8 mouse cellular contexts compared by ENCODE assay signal in genomic region chr13:23710374-23711089, GRCm38 (mm10). TPM values are rescaled to one million over a fixed set of nuclear protein-coding genes. Genes with fewer than 3 reads are reported as not detected.
DNase-seq lines count a peak whose midpoint lies in the region; ATAC-seq and TF ChIP-seq lines count a peak whose summit lies in the region.

Gene Hfe (minus strand): TSS chr13:23710854.

- H3K27ac ChIP-seq in forebrain, postnatal 0 days (ENCODE audit: low read depth, low read length): no peak within 1 kb of the TSS
- H3K27ac ChIP-seq in hindbrain, embryonic 11.5 days (ENCODE audit: low read depth, low read length): no peak within 1 kb of the TSS
- H3K27ac ChIP-seq in limb, embryonic 15.5 days: no peak within 1 kb of the TSS
- H3K27ac ChIP-seq in midbrain, embryonic 14.5 days (replicated peaks; ENCODE audit: low read depth, low read length): no peak within 1 kb of the TSS
- H3K27ac ChIP-seq in stomach, embryonic 14.5 days (ENCODE audit: low read length): no peak within 1 kb of the TSS

- ATAC-seq in G1E (ENCODE audit: extremely low read depth, insufficient number of reproducible peaks, low FRiP score, poor library complexity, severe bottlenecking): 0 out of 2 replicates have a peak, but pooled peaks have one; percentile 8
- peak; percentile 60 for ATAC-seq in forebrain, postnatal 0 days
- ATAC-seq in hindbrain, embryonic 11.5 days (ENCODE audit: low FRiP score): no peak; the same call in 1 of the 2 replicates
- no peak for ATAC-seq in limb, embryonic 15.5 days (ENCODE audit: insufficient number of reproducible peaks, low FRiP score, low TSS enrichment, low read depth)
- ATAC-seq in midbrain, embryonic 14.5 days (ENCODE audit: low FRiP score, low TSS enrichment): peak; percentile 63; the same call in 1 of the 2 replicates
- peak; percentile 69 for ATAC-seq in stomach, embryonic 14.5 days (ENCODE audit: insufficient number of reproducible peaks, insufficient read depth, low FRiP score, low read depth)

- no peaks in the 10 kb centered on the region for H3K9me3 ChIP-seq in G1E (replicated peaks)
- H3K9me3 ChIP-seq in forebrain, postnatal 0 days (ENCODE audit: low read length): no peaks in the 10 kb centered on the region
- no peaks in the 10 kb centered on the region for H3K9me3 ChIP-seq in hindbrain, embryonic 11.5 days (ENCODE audit: control insufficient read depth, low read length)
- no peaks in the 10 kb centered on the region for H3K9me3 ChIP-seq in limb, embryonic 15.5 days
- H3K9me3 ChIP-seq in midbrain, embryonic 14.5 days (ENCODE audit: control insufficient read depth, low read length): no peaks in the 10 kb centered on the region
- H3K9me3 ChIP-seq in stomach, embryonic 14.5 days (ENCODE audit: control insufficient read depth, low read depth, low read length): no peaks in the 10 kb centered on the region

- H3K4me3 ChIP-seq in G1E (ENCODE audit: low read depth, low read length): peak within 1 kb of the TSS; percentile 69
- H3K4me3 ChIP-seq in forebrain, postnatal 0 days (ENCODE audit: low read depth, low read length): peak within 1 kb of the TSS; percentile 32
- H3K4me3 ChIP-seq in hindbrain, embryonic 11.5 days (ENCODE audit: low read depth, low read length): peak within 1 kb of the TSS; percentile 22
- peak within 1 kb of the TSS; percentile 47 for H3K4me3 ChIP-seq in limb, embryonic 15.5 days
- H3K4me3 ChIP-seq in midbrain, embryonic 14.5 days (replicated peaks; ENCODE audit: low read depth, low read length): peak within 1 kb of the TSS; percentile 23
- H3K4me3 ChIP-seq in stomach, embryonic 14.5 days (ENCODE audit: low read depth, low read length): peak within 1 kb of the TSS; percentile 44

- WGBS in forebrain, postnatal 0 days: 4% methylated on average over 17 of the region's 17 CpGs
- WGBS in hindbrain, embryonic 11.5 days: 2% methylated on average over 17 of the region's 17 CpGs
- WGBS in limb, embryonic 15.5 days: 2% methylated on average over 17 of the region's 17 CpGs
- 6% methylated on average over 17 of the region's 17 CpGs for WGBS in midbrain, embryonic 14.5 days
- WGBS in stomach, embryonic 14.5 days: 4% methylated on average over 17 of the region's 17 CpGs

- DNase-seq in G1E (ENCODE audit: low spot score): no peak
- peak; percentile 66 for DNase-seq in adrenal gland, postnatal 25 days
- peak; percentile 18 for DNase-seq in forebrain, postnatal 0 days
- peak; percentile 57 for DNase-seq in hindbrain, embryonic 11.5 days (ENCODE audit: low spot score)
- peak; percentile 50 for DNase-seq in midbrain, embryonic 14.5 days
- no peak for DNase-seq in cerebellum, postnatal 4 days (ENCODE audit: low spot score in 2 of 2)

- H3K36me3 ChIP-seq in G1E (replicated peaks): no peaks in the 10 kb centered on the region
- H3K36me3 ChIP-seq in forebrain, postnatal 0 days (ENCODE audit: insufficient read depth): no peaks in the 10 kb centered on the region
- H3K36me3 ChIP-seq in hindbrain, embryonic 11.5 days (ENCODE audit: control insufficient read depth, insufficient read depth, low read length): no peaks in the 10 kb centered on the region
- H3K36me3 ChIP-seq in limb, embryonic 15.5 days: no peaks in the 10 kb centered on the region
- H3K36me3 ChIP-seq in midbrain, embryonic 14.5 days (ENCODE audit: control insufficient read depth, insufficient read depth, low read length): no peaks in the 10 kb centered on the region
- H3K36me3 ChIP-seq in stomach, embryonic 14.5 days (ENCODE audit: control insufficient read depth, insufficient read depth, low read length): no peaks in the 10 kb centered on the region

- H3K27me3 ChIP-seq in G1E (ENCODE audit: insufficient read depth, low read length): peaks cover 47% of the 10 kb centered on the region
- no peaks in the 10 kb centered on the region; the same call in 1 of the 2 replicates for H3K27me3 ChIP-seq in forebrain, postnatal 0 days (ENCODE audit: insufficient read depth, low read length)
- H3K27me3 ChIP-seq in hindbrain, embryonic 11.5 days (ENCODE audit: control insufficient read depth, insufficient read depth, low read length): no peaks in the 10 kb centered on the region
- no peaks in the 10 kb centered on the region for H3K27me3 ChIP-seq in limb, embryonic 15.5 days
- no peaks in the 10 kb centered on the region for H3K27me3 ChIP-seq in midbrain, embryonic 14.5 days (ENCODE audit: control insufficient read depth, insufficient read depth, low read length)
- H3K27me3 ChIP-seq in stomach, embryonic 14.5 days (ENCODE audit: control insufficient read depth, insufficient read depth, low read length): no peaks in the 10 kb centered on the region

- TF ChIP-seq CTCF in G1E (IDR thresholded peaks at IDR 0.05; ENCODE audit: low read depth, low read length): no peak
- TF ChIP-seq CTCF in forebrain, postnatal 0 days (IDR thresholded peaks at IDR 0.05; ENCODE audit: low read depth): no peak

- H3K9ac ChIP-seq in forebrain, postnatal 0 days: peak within 1 kb of the TSS; percentile 32
- peak within 1 kb of the TSS; percentile 16 for H3K9ac ChIP-seq in hindbrain, embryonic 11.5 days (ENCODE audit: low read depth, low read length)
- peak within 1 kb of the TSS; percentile 36; the same call in 1 of the 2 replicates for H3K9ac ChIP-seq in limb, embryonic 15.5 days
- peak within 1 kb of the TSS; percentile 44; the same call in 1 of the 2 replicates for H3K9ac ChIP-seq in midbrain, embryonic 14.5 days (replicated peaks; ENCODE audit: low read length)
- peak within 1 kb of the TSS; percentile 40 for H3K9ac ChIP-seq in stomach, embryonic 14.5 days (replicated peaks; ENCODE audit: low read depth, low read length)

- peak within 1 kb of the TSS; percentile 52 for H3K4me2 ChIP-seq in forebrain, postnatal 0 days (ENCODE audit: low read depth)
- peak within 1 kb of the TSS; percentile 57 for H3K4me2 ChIP-seq in hindbrain, embryonic 11.5 days (replicated peaks; ENCODE audit: low read depth, low read length)
- H3K4me2 ChIP-seq in limb, embryonic 15.5 days: peak within 1 kb of the TSS; percentile 74
- peak within 1 kb of the TSS; percentile 54 for H3K4me2 ChIP-seq in midbrain, embryonic 14.5 days (ENCODE audit: low read length)
- H3K4me2 ChIP-seq in stomach, embryonic 14.5 days (replicated peaks; ENCODE audit: low read depth, low read length): peak within 1 kb of the TSS; percentile 91

- H3K4me1 ChIP-seq in G1E (ENCODE audit: insufficient read depth, low read depth, low read length): peaks cover 19% of the 10 kb centered on the region
- H3K4me1 ChIP-seq in forebrain, postnatal 0 days (ENCODE audit: insufficient read depth): no peaks in the 10 kb centered on the region
- H3K4me1 ChIP-seq in hindbrain, embryonic 11.5 days (replicated peaks; ENCODE audit: control insufficient read depth, insufficient read depth, low read length): peaks cover 3% of the 10 kb centered on the region; the same call in 1 of the 2 replicates
- 0 out of 2 replicates have a peak, but pooled peaks cover 7% of the 10 kb centered on the region for H3K4me1 ChIP-seq in limb, embryonic 15.5 days
- H3K4me1 ChIP-seq in midbrain, embryonic 14.5 days (ENCODE audit: control insufficient read depth, insufficient read depth, low read length): no peaks in the 10 kb centered on the region
- H3K4me1 ChIP-seq in stomach, embryonic 14.5 days (ENCODE audit: control insufficient read depth, insufficient read depth, low read length): no peaks in the 10 kb centered on the region

RNA-seq across cellular contexts. Expression of gene Hfe, which starts in this region (rescaled TPM):
- total RNA-seq in G1E (2014; fragmentation: Nextera tagmentation) (not detected in 2 replicates), G1E (2017) (0.16 TPM in 1 of 2 replicates, not detected in the other)
- polyA plus RNA-seq in G1E (2012): not detected in 2 replicates
- total RNA-seq in adrenal gland, postnatal 25 days (2021): 37.3 and 49.1 TPM in 2 replicates
- total RNA-seq in forebrain, postnatal 0 days (2014; rRNA removed): 2.5 and 3.6 TPM in 2 replicates
- 4.4 and 6.0 TPM in 2 replicates for polyA plus RNA-seq in forebrain, postnatal 0 days (2015; fragmentation: Nextera tagmentation; extraction: Ambion mirVana)
- 3.4 and 4.2 TPM in 2 replicates for polyA plus RNA-seq in hindbrain, embryonic 11.5 days (2014; fragmentation: Nextera tagmentation; extraction: Ambion mirVana)
- 7.3 and 10.3 TPM in 2 replicates for polyA plus RNA-seq in limb, embryonic 15.5 days (2015; fragmentation: Nextera tagmentation; extraction: Ambion mirVana)
- 0.77 and 3.9 TPM in 2 replicates for polyA plus RNA-seq in midbrain, embryonic 14.5 days (2014; fragmentation: Nextera tagmentation; extraction: Ambion mirVana)
- polyA plus RNA-seq in stomach, embryonic 14.5 days (2014; fragmentation: Nextera tagmentation; extraction: Ambion mirVana): 6.1 and 6.8 TPM in 2 replicates

Comparison
In these comparisons a context has a peak if more than half of its experiments do, and no peak if none do; other contexts are left out.
1. Peak in ATAC-seq and H3K4me3 ChIP-seq in G1E; RNA of the gene not detected or under 1 TPM.
2. ATAC-seq: peak in forebrain, postnatal 0 days (single experiment), midbrain, embryonic 14.5 days (single experiment) and stomach, embryonic 14.5 days (single experiment); none in hindbrain, embryonic 11.5 days (single experiment) and limb, embryonic 15.5 days (single experiment).
3. DNase-seq: peak in adrenal gland, postnatal 25 days (single experiment), forebrain, postnatal 0 days (single experiment), hindbrain, embryonic 11.5 days (single experiment) and midbrain, embryonic 14.5 days (single experiment); none in G1E (single experiment) and cerebellum, postnatal 4 days (0 of 2).
4. Peak in every context shown above with its lines, with median percentiles within 50 percentile points of each other: H3K4me3 ChIP-seq, H3K4me2 ChIP-seq and H3K9ac ChIP-seq.